ENCODE assay signal across 10 mouse cellular contexts in genomic region chr4:141822979-141823378, GRCm38 (mm10). TPM values are rescaled to one million over a fixed set of nuclear protein-coding genes. Genes with fewer than 3 reads are reported as not detected.
DNase-seq lines count a peak whose midpoint lies in the region; ATAC-seq lines count a peak whose summit lies in the region.
"Had no signal": no experiment of that assay in that cellular context is flagged by ENCODE, and none has a peak within 500 bp of the region (broad histone marks: within the 10 kb centered on the region; RNA-seq: fewer than 3 reads in every experiment).

No protein-coding gene starts in this region.

- intact Hi-C loops in gastrocnemius, postnatal 36 days (cut with DNase I), result no loop called here

- H3K4me1 ChIP-seq in intestine, embryonic 16.5 days (ENCODE audit: control insufficient read depth, insufficient read depth, low read length), result no peaks in the 10 kb centered on the region
- H3K4me1 ChIP-seq: midbrain, embryonic 12.5 days had no signal

- no peak for ATAC-seq in CD4-positive, CD25-positive, alpha-beta regulatory T cell, adult 4 months
- peak; percentile 17; the same call in 1 of the 2 replicates for ATAC-seq in intestine, embryonic 16.5 days

- no peak overlapping the region for H3K27ac ChIP-seq in intestine, embryonic 16.5 days (ENCODE audit: low read length)
- H3K27ac ChIP-seq: midbrain, embryonic 12.5 days had no signal

- WGBS in intestine, embryonic 16.5 days, result 49% methylated on average over 3 of the region's 3 CpGs

- peak; percentile 31 for DNase-seq in CD4-positive, CD25-positive, alpha-beta regulatory T cell, adult 2 months (ENCODE audit: low read depth, low spot score)
- peak; percentile 50 for DNase-seq in retina, postnatal 1 day
- DNase-seq in retina, embryonic 14.5 days (ENCODE audit: low spot score), result no peak
- DNase-seq in splenic B cell, adult 2 months (ENCODE audit: low read depth, low spot score), result peak; percentile 25
- no peak for DNase-seq in gastrocnemius, postnatal 36 days
- no peak for DNase-seq in cerebellum, adult 9-10 months
- DNase-seq: gastrocnemius, postnatal 25 days had no signal

- no peak overlapping the region for H3K4me2 ChIP-seq in intestine, embryonic 16.5 days (ENCODE audit: low read depth, low read length)
- H3K4me2 ChIP-seq: midbrain, embryonic 12.5 days had no signal

- H3K9me3 ChIP-seq in intestine, embryonic 16.5 days (ENCODE audit: control insufficient read depth, low read length), result no peaks in the 10 kb centered on the region
- H3K9me3 ChIP-seq: midbrain, embryonic 12.5 days had no signal

- no peak overlapping the region for H3K4me3 ChIP-seq in intestine, embryonic 16.5 days (ENCODE audit: low read length)
- H3K4me3 ChIP-seq: midbrain, embryonic 12.5 days had no signal

- H3K27me3 ChIP-seq in intestine, embryonic 16.5 days (replicated peaks; ENCODE audit: control insufficient read depth, insufficient read depth, low read length), result no peaks in the 10 kb centered on the region
- no peaks in the 10 kb centered on the region for H3K27me3 ChIP-seq in splenic B cell, adult 2 months (ENCODE audit: control insufficient read depth, insufficient read depth, low read length, poor library complexity, severe bottlenecking)
- H3K27me3 ChIP-seq: midbrain, embryonic 12.5 days had no signal

- H3K36me3 ChIP-seq in intestine, embryonic 16.5 days (ENCODE audit: control insufficient read depth, insufficient read depth, low read length), result no peaks in the 10 kb centered on the region
- H3K36me3 ChIP-seq in splenic B cell, adult 2 months (ENCODE audit: control insufficient read depth, insufficient read depth, low read length, poor library complexity, severe bottlenecking), result no peaks in the 10 kb centered on the region
- H3K36me3 ChIP-seq: midbrain, embryonic 12.5 days had no signal

- no peak overlapping the region for H3K9ac ChIP-seq in intestine, embryonic 16.5 days (ENCODE audit: low read depth, low read length)
- H3K9ac ChIP-seq: midbrain, embryonic 12.5 days had no signal

RNA-seq across cellular contexts. Expression of gene Cela2a, which starts 3.0 kb away (rescaled TPM):
- polyA plus RNA-seq in CD4-positive, CD25-positive, alpha-beta regulatory T cell, adult 4 months (2017; shearing (Covaris generic)), result not detected
- polyA plus RNA-seq in intestine, embryonic 16.5 days (2015; fragmentation: Nextera tagmentation; extraction: Ambion mirVana), result 455 and 890 TPM in 2 replicates
- not detected for total RNA-seq in gastrocnemius, postnatal 36 days (2021)
- total RNA-seq: gastrocnemius, postnatal 25 days had no signal
- polyA plus RNA-seq: midbrain, embryonic 12.5 days had no signal

RNA-seq across cellular contexts. Expression of gene Ctrc, which starts 23.2 kb away (rescaled TPM):
- polyA plus RNA-seq in CD4-positive, CD25-positive, alpha-beta regulatory T cell, adult 4 months (2017; shearing (Covaris generic)), result not detected
- 0.29 and 0.87 TPM in 2 replicates for polyA plus RNA-seq in intestine, embryonic 16.5 days (2015; fragmentation: Nextera tagmentation; extraction: Ambion mirVana)
- not detected for total RNA-seq in gastrocnemius, postnatal 36 days (2021)
- total RNA-seq: gastrocnemius, postnatal 25 days had no signal
- polyA plus RNA-seq: midbrain, embryonic 12.5 days had no signal

RNA-seq across cellular contexts. Expression of gene Casp9, which starts 29.6 kb away (rescaled TPM):
- 10 to 100 TPM; 10.8 to 12.4 TPM for polyA plus RNA-seq in CD4-positive, CD25-positive, alpha-beta regulatory T cell, adult 4 months (2017; shearing (Covaris generic))
- 21.3 and 24.1 TPM in 2 replicates for polyA plus RNA-seq in intestine, embryonic 16.5 days (2015; fragmentation: Nextera tagmentation; extraction: Ambion mirVana)
- total RNA-seq in gastrocnemius, postnatal 36 days (2021), result 1 to 10 TPM; 1.9 to 2.2 TPM

RNA-seq across cellular contexts. Expression of gene Dnajc16, which starts 32.2 kb away (rescaled TPM):
- polyA plus RNA-seq in CD4-positive, CD25-positive, alpha-beta regulatory T cell, adult 4 months (2017; shearing (Covaris generic)), result 1 to 10 TPM; 3.4 to 4.3 TPM
- polyA plus RNA-seq in intestine, embryonic 16.5 days (2015; fragmentation: Nextera tagmentation; extraction: Ambion mirVana), result 4.2 and 4.3 TPM in 2 replicates
- 10 to 100 TPM; 10.7 to 11.1 TPM for total RNA-seq in gastrocnemius, postnatal 36 days (2021)

RNA-seq across cellular contexts. Expression of gene Efhd2, which starts 51.7 kb away (rescaled TPM):
- polyA plus RNA-seq in CD4-positive, CD25-positive, alpha-beta regulatory T cell, adult 4 months (2017; shearing (Covaris generic)), result 10 to 100 TPM; 19.8 to 27.0 TPM
- polyA plus RNA-seq in intestine, embryonic 16.5 days (2015; fragmentation: Nextera tagmentation; extraction: Ambion mirVana), result 140 and 163 TPM in 2 replicates
- total RNA-seq in gastrocnemius, postnatal 36 days (2021), result 1 to 10 TPM; 5.8 to 6.4 TPM

Comparison
In these comparisons a context has a peak if more than half of its experiments do, and no peak if none do; other contexts are left out.
1. DNase-seq: peak in CD4-positive, CD25-positive, alpha-beta regulatory T cell, adult 2 months (single experiment), retina, postnatal 1 day (single experiment) and splenic B cell, adult 2 months (single experiment); none in retina, embryonic 14.5 days (single experiment), gastrocnemius, postnatal 36 days (0 of 2) and cerebellum, adult 9-10 months (single experiment).
2. RNA of gene Cela2a, which starts 3.0 kb away (polyA plus RNA-seq): 455 to 890 TPM in intestine, embryonic 16.5 days; not detected in CD4-positive, CD25-positive, alpha-beta regulatory T cell, adult 4 months; every median in the first group is over 100 times any median in the second.